8 mouse cellular contexts compared by ENCODE assay signal in genomic region chr10:8213906-8214421, GRCm38 (mm10).
A peak's percentile ranks its signal among the peaks of the same experiment; 100 is the strongest.
DNase-seq lines count a peak whose midpoint lies in the region; ATAC-seq lines count a peak whose summit lies in the region.

No protein-coding gene starts in this region.

- 9% methylated on average over 16 of the region's 16 CpGs for WGBS in lung, embryonic 15.5 days
- 69% methylated on average over 16 of the region's 16 CpGs for WGBS in midbrain, embryonic 15.5 days

- H3K4me1 ChIP-seq in lung, embryonic 15.5 days = peaks cover 30% of the 10 kb centered on the region
- H3K4me1 ChIP-seq in midbrain, embryonic 15.5 days = peaks cover 8% of the 10 kb centered on the region; the same call in 1 of the 2 replicates

- H3K9me3 ChIP-seq in lung, embryonic 15.5 days = no peaks in the 10 kb centered on the region
- no peaks in the 10 kb centered on the region for H3K9me3 ChIP-seq in midbrain, embryonic 15.5 days

- H3K36me3 ChIP-seq in lung, embryonic 15.5 days = no peaks in the 10 kb centered on the region
- H3K36me3 ChIP-seq in midbrain, embryonic 15.5 days (replicated peaks) = no peaks in the 10 kb centered on the region

- ATAC-seq in activated CD4-positive, CD25-positive, alpha-beta regulatory T cell, adult 4 months = peak; percentile 97
- ATAC-seq in lung, embryonic 15.5 days (ENCODE audit: borderline replicate concordance, extremely low read depth, low FRiP score, low TSS enrichment) = peak; percentile 50; the same call in 1 of the 2 replicates
- no peak for ATAC-seq in midbrain, embryonic 15.5 days (replicated peaks)

- no peak overlapping the region for H3K9ac ChIP-seq in lung, embryonic 15.5 days
- no peak overlapping the region for H3K9ac ChIP-seq in midbrain, embryonic 15.5 days

- peak; percentile 71 for DNase-seq in embryo, embryonic 9.5 days (ENCODE audit: extremely low spot score)
- DNase-seq in kidney, adult 8-10 months = peak; percentile 10 to 25
- DNase-seq in spleen, postnatal 14 days (ENCODE audit: low spot score in 2 of 2) = peak; percentile 33 to 49
- DNase-seq in right cerebral cortex, postnatal 25 days = no peak
- DNase-seq in testis, postnatal 14 days (ENCODE audit: low spot score) = no peak

- peak overlapping the region; percentile 57 for H3K27ac ChIP-seq in lung, embryonic 15.5 days
- H3K27ac ChIP-seq in midbrain, embryonic 15.5 days = no peak overlapping the region

- no peak overlapping the region for H3K4me3 ChIP-seq in lung, embryonic 15.5 days
- H3K4me3 ChIP-seq in midbrain, embryonic 15.5 days = no peak overlapping the region

- H3K4me2 ChIP-seq in lung, embryonic 15.5 days = peak overlapping the region; percentile 28
- no peak overlapping the region for H3K4me2 ChIP-seq in midbrain, embryonic 15.5 days

- H3K27me3 ChIP-seq in lung, embryonic 15.5 days = no peaks in the 10 kb centered on the region
- no peaks in the 10 kb centered on the region for H3K27me3 ChIP-seq in midbrain, embryonic 15.5 days (replicated peaks)

Comparison
In these comparisons a context has a peak if more than half of its experiments do, and no peak if none do; other contexts are left out.
1. DNase-seq: peak in embryo, embryonic 9.5 days (single experiment), kidney, adult 8-10 months (2 of 2) and spleen, postnatal 14 days (2 of 2); none in right cerebral cortex, postnatal 25 days (single experiment) and testis, postnatal 14 days (single experiment).